Mouse (Mus musculus) activated CD4-positive, CD25-positive, alpha-beta regulatory T cell, adult 4 months (primary cell): ENCODE data around the gene Blmh. TPM values are rescaled to one million over a fixed set of nuclear protein-coding genes. Genes with fewer than 3 reads are reported as not detected.

ENCODE experiments used
- ATAC-seq: one replicate; pipeline ENCODE4 v1.8.0; 2017
- polyA plus RNA-seq, 2 experiments: library from polyadenylated mRNA; unstranded; fragments of 100-300 nt; shearing (Covaris generic); gene quantifications; one replicate each; pipeline ENCODE4 v1.2.1; 2017

Gene Blmh
- 10 to 100 TPM; 77.1 to 98.7 TPM for polyA plus RNA-seq

GRCm38 (mm10) chr11:76924759-76925236 is at the start of gene Blmh:
Blmh (plus strand) TSS chr11:76924809.
- ATAC-seq: no peak

GRCm38 (mm10) chr11:76879816-76880215 is 44.8 kb upstream of the Blmh start:
- peak; percentile 78 for ATAC-seq

- no peak for ATAC-seq
These were observed 40.2 kb upstream of the Blmh start for GRCm38 (mm10) chr11:76884451-76884850.

- ATAC-seq: peak; percentile 53
These were observed 35.1 kb upstream of the Blmh start for GRCm38 (mm10) chr11:76889339-76890164.

- ATAC-seq: no peak
These were observed 33.4 kb upstream of the Blmh start for GRCm38 (mm10) chr11:76891171-76891570.

- ATAC-seq: peak; percentile 71
These were observed 32.8 kb upstream of the Blmh start for GRCm38 (mm10) chr11:76891738-76892349.

GRCm38 (mm10) chr11:76892972-76893371 is 31.6 kb upstream of the Blmh start:
- no peak for ATAC-seq

- ATAC-seq: no peak
These were observed 31.0 kb upstream of the Blmh start for GRCm38 (mm10) chr11:76893570-76893969.

- ATAC-seq: peak; percentile 22
These were observed 30.4 kb upstream of the Blmh start for GRCm38 (mm10) chr11:76894240-76894639.

- ATAC-seq: no peak
These were observed 28.2 kb upstream of the Blmh start for GRCm38 (mm10) chr11:76896360-76896759.

- no peak for ATAC-seq
These were observed 27.5 kb upstream of the Blmh start for GRCm38 (mm10) chr11:76897126-76897525.

- ATAC-seq: no peak
These were observed 26.7 kb upstream of the Blmh start for GRCm38 (mm10) chr11:76897871-76898270.

- ATAC-seq: no peak
These were observed 25.9 kb upstream of the Blmh start for GRCm38 (mm10) chr11:76898751-76899150.

- ATAC-seq: no peak
These were observed 24.6 kb upstream of the Blmh start for GRCm38 (mm10) chr11:76899758-76900738.

- no peak for ATAC-seq
These were observed 22.8 kb upstream of the Blmh start, which contains the start of gene Tmigd1 for GRCm38 (mm10) chr11:76901579-76902361. Tmigd1 (plus strand) TSS chr11:76902159.

- ATAC-seq: no peak
These were observed 20.3 kb upstream of the Blmh start for GRCm38 (mm10) chr11:76904340-76904739.

GRCm38 (mm10) chr11:76908651-76909050 is 16.0 kb upstream of the Blmh start:
- ATAC-seq: no peak

- ATAC-seq: no peak
These were observed 13.1 kb upstream of the Blmh start for GRCm38 (mm10) chr11:76911325-76912054.

GRCm38 (mm10) chr11:76912055-76912395 is 12.6 kb upstream of the Blmh start:
- ATAC-seq: no peak

GRCm38 (mm10) chr11:76914366-76914765 is 10.2 kb upstream of the Blmh start:
- no peak for ATAC-seq
